Mouse (Mus musculus): Measurements from ENCODE around the gene Cdc45. TPM values are rescaled to one million over a fixed set of nuclear protein-coding genes. Genes with fewer than 3 reads are reported as not detected.

Cdc45 gene
- total RNA-seq, 2 experiments from 2014 or later = 2.4 to 2.6 TPM

GRCm38 (mm10) chr16:18746268-18747122 is 65.3 kb downstream of the Cdc45 start:
- DNase-seq = peak; percentile 17
- intact Hi-C loops (cut with DNase I; ENCODE audit: low total_unique reads) = no loop called here

- DNase-seq = no peak
- intact Hi-C loops (cut with DNase I; ENCODE audit: low total_unique reads) = no loop called here
These were observed 73.5 kb downstream of the Cdc45 start for GRCm38 (mm10) chr16:18738303-18738702.

GRCm38 (mm10) chr16:18733100-18733956 is 78.5 kb downstream of the Cdc45 start:
- peak; percentile 17 for DNase-seq
- intact Hi-C loops (cut with DNase I; ENCODE audit: low total_unique reads) = no loop called here

- intact Hi-C loops (cut with DNase I; ENCODE audit: low total_unique reads) = no loop called here
- DNase-seq = no peak
These were observed 81.1 kb downstream of the Cdc45 start for GRCm38 (mm10) chr16:18730640-18731039.

Other genes with a start within 250 kb of the Cdc45 start
- gene Tbx1, start 221.3 kb downstream of the Cdc45 start, total RNA-seq (2021) = 1 to 10 TPM in 1 of 2 experiments, under 1 TPM in 1; 0.78 to 3.1 TPM
- not detected for gene Gp1bb, start 189.6 kb downstream of the Cdc45 start, total RNA-seq (2021)
- gene Gm49601, start 185.6 kb downstream of the Cdc45 start, total RNA-seq (2021) = 1 to 10 TPM; 1.0 to 1.7 TPM
- gene Sept5, start 182.0 kb downstream of the Cdc45 start, total RNA-seq (2021) = 1 to 10 TPM; 6.0 to 8.4 TPM
- 10 to 100 TPM; 31.4 to 38.9 TPM for gene Cldn5, start 35.1 kb downstream of the Cdc45 start, total RNA-seq (2021)
- gene Ufd1, start 208 bp downstream of the Cdc45 start, total RNA-seq (2021) = 10 to 100 TPM; 44.4 to 48.9 TPM
- gene 2510002D24Rik, start 24.6 kb upstream of the Cdc45 start, total RNA-seq (2021) = 10 to 100 TPM; 13.8 to 14.3 TPM
- 1 to 10 TPM; 1.3 to 2.1 TPM for gene Gm28539, start 24.6 kb upstream of the Cdc45 start, total RNA-seq (2021)
- 10 to 100 TPM; 41.2 to 43.7 TPM for gene Mrpl40, start 64.9 kb upstream of the Cdc45 start, total RNA-seq (2021)
- gene Hira, start 65.0 kb upstream of the Cdc45 start, total RNA-seq (2021) = 10 to 100 TPM; 20.4 to 25.3 TPM

Data from gastrocnemius, postnatal 14 days (tissue).